Mouse (Mus musculus): ENCODE data around the gene Micu2. TPM values are rescaled to one million over a fixed set of nuclear protein-coding genes. Genes with fewer than 3 reads are reported as not detected.

Micu2 gene
- polyA plus RNA-seq, 1 experiment from 2014 or later: 82.8 TPM

DNA sequence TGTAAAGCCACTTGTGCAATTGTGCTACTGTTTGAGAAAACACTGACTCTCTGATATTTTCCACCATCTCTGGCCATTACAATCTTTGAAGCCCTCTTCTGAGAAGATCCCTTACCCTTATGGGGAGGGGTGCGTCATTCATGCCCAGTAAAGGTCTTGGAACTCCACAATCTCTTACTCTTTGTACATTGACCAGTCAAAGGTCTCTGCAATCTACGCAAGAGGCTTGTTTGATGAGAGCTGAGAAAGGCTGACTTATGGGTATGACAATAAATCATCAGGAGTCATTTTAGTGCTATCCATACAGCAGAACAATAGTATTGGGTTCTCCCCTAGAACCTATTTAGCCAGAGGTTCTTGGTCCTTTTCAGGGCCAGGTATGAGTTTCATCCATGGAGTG, 9.9 kb downstream of the Micu2 start:
- Histone ChIP-seq H3K9me3 (peaks cover 13% of the 10 kb centered on the region; the same call in 1 of the 2 replicates), H3K4me1 (peaks cover 11% of the 10 kb centered on the region), H3K36me3 (peaks cover 48% of the 10 kb centered on the region), H3K4me2 (no peak overlapping the region), H3K27me3 (replicated peaks) (no peaks in the 10 kb centered on the region), H3K9ac (no peak overlapping the region), H3K27ac (replicated peaks) (no peak overlapping the region), H3K4me3 (no peak overlapping the region)
- 88% methylated on average over 2 of the region's 2 CpGs for WGBS
- ATAC-seq (ENCODE audit: extremely low read depth, insufficient number of reproducible peaks, low FRiP score, low TSS enrichment): no peak

DNA sequence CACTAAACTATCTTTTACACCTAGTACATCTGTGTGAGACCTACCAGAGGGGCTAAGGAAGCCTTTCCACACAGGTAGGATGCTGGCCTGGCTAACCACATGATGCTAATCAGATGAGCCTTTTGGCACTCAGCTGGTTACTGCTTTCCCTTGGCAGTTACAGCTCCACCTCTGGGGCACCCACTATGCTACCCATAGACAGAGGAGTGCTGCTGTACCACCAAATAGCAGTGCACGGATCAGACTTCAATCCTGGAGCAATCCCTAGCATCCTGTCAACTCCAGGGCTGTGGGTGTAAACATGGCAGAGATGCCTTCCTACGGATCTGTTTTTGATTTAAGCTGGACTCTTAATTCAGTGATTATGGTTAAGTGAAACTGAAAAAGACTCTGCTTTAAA, 13.3 kb downstream of the Micu2 start:
- ATAC-seq (ENCODE audit: extremely low read depth, insufficient number of reproducible peaks, low FRiP score, low TSS enrichment): no peak
- Histone ChIP-seq H3K4me3 (no peak overlapping the region), H3K9ac (no peak overlapping the region), H3K27ac (replicated peaks) (no peak overlapping the region), H3K4me2 (no peak overlapping the region), H3K36me3 (peaks cover 33% of the 10 kb centered on the region), H3K27me3 (replicated peaks) (no peaks in the 10 kb centered on the region), H3K9me3 (peaks cover 7% of the 10 kb centered on the region; the same call in 1 of the 2 replicates), H3K4me1 (peaks cover 17% of the 10 kb centered on the region)
- WGBS: 67% methylated on average over 2 of the region's 2 CpGs

DNA sequence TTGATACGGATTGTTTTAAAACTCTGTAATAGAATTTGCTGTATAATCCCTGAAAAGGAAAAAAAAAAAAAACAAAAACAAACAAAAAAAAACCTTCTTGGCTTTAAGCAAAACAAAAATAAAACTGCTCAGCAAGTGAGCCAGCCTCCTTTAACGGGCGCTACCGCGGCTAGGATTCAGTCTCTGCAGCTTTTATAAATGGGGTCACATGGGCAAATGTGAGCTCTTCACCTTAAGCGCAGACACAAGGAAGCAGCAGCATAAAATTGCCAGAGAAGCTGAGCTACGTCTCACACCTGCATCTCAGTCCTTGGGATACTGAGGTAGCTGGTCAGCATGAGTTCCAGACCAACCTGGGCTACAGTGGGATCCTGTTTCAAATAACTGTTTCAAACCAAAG, 16.6 kb downstream of the Micu2 start:
- Histone ChIP-seq H3K4me2 (peak overlapping the region; percentile 34; the same call in 1 of the 2 replicates), H3K27ac (replicated peaks) (no peak overlapping the region), H3K9me3 (no peaks in the 10 kb centered on the region), H3K4me3 (no peak overlapping the region), H3K36me3 (peaks cover 5% of the 10 kb centered on the region), H3K9ac (no peak overlapping the region; the same call in 1 of the 2 replicates), H3K27me3 (replicated peaks) (no peaks in the 10 kb centered on the region), H3K4me1 (peaks cover 40% of the 10 kb centered on the region)
- no peak for ATAC-seq (ENCODE audit: extremely low read depth, insufficient number of reproducible peaks, low FRiP score, low TSS enrichment)
- 39% methylated on average over 7 of the region's 7 CpGs for WGBS

DNA sequence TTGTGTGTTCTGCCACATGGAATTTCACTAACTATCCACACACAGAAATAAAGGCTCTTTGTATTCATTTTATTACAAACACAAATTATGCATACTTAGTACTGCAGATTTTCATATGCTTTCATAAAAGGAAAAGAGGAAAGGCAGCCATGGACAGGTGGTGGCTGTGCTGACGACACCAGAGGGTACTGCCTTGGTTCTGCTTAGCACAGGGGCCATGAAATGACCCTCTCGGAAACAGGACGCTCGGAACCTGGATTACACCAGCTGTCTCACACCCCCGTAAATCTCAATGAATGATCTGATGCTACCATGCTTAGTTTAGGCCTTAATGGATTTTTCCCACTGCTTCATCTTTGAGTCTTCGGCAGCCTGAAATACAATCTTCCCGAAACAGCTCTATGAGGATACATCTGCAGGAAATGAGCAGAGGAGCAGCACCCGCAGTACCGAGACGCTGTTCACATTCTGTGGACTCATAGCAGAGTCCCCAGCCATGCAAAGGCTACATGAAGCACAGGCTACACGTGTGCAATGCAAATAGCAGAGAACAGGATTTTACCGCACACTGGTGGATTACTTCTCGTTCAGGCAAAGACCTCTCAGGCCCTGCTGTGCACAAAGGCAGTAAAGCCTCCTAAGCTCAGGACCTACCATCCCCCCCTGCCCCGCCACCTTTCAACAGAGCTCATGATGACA, 17.2 kb downstream of the Micu2 start:
- WGBS: 45% methylated on average over 14 of the region's 14 CpGs
- Histone ChIP-seq H3K4me1 (peaks cover 42% of the 10 kb centered on the region), H3K4me3 (no peak overlapping the region), H3K36me3 (no peaks in the 10 kb centered on the region), H3K27me3 (replicated peaks) (no peaks in the 10 kb centered on the region), H3K4me2 (peak overlapping the region; percentile 34), H3K27ac (replicated peaks) (no peak overlapping the region), H3K9me3 (no peaks in the 10 kb centered on the region), H3K9ac (peak overlapping the region; percentile 65)
- ATAC-seq (ENCODE audit: extremely low read depth, insufficient number of reproducible peaks, low FRiP score, low TSS enrichment): no peak

DNA sequence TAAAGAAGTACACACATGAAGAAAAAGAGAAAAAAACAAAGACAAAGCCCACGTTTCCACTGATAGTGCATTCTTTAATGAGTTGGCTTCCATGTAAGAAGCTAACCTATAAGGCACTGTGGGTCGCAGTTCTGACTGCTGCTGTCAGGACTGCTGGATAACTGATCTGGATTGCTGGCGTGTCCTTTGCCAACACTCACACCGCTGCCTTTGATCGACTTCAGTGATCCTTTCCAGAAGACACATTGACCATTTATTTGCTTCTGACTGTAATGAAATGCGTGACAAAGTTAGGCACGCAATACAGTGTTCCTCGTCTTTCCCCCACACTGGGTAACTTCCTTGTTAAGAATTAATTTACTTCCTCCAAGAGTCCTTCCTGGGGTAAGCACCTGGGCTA, 18.3 kb downstream of the Micu2 start:
- H3K9ac ChIP-seq: no peak overlapping the region
- H3K4me2 ChIP-seq: no peak overlapping the region
- no peak overlapping the region for H3K27ac ChIP-seq (replicated peaks)
- H3K36me3 ChIP-seq: no peaks in the 10 kb centered on the region
- no peak for ATAC-seq (ENCODE audit: extremely low read depth, insufficient number of reproducible peaks, low FRiP score, low TSS enrichment)
- H3K9me3 ChIP-seq: no peaks in the 10 kb centered on the region
- WGBS: 63% methylated on average over 8 of the region's 8 CpGs
- H3K4me1 ChIP-seq: peaks cover 51% of the 10 kb centered on the region
- H3K27me3 ChIP-seq (replicated peaks): no peaks in the 10 kb centered on the region
- no peak overlapping the region for H3K4me3 ChIP-seq

DNA sequence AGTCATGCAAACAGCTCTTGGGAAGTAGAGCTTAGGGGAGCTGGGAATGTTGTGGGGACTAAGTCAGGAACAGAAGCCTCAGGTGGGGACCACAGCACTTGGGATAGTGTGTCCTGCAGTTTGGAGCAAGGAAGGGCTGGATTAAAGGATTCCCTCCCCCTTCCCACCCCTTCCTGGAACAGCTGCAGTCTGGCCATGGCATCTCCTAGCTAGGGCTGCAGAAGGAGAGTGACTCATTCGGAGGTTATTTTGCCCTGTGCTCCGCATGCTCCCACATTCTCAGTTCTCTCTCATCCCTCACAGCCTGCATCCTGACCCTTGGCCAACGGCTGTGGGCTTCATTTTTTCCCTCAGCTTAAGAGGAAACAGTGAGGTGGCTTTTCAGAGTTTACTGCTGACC, 18.9 kb downstream of the Micu2 start:
- no peaks in the 10 kb centered on the region for H3K27me3 ChIP-seq (replicated peaks)
- H3K4me1 ChIP-seq: peaks cover 56% of the 10 kb centered on the region
- H3K9me3 ChIP-seq: no peaks in the 10 kb centered on the region
- H3K4me3 ChIP-seq: no peak overlapping the region
- no peak for ATAC-seq (ENCODE audit: extremely low read depth, insufficient number of reproducible peaks, low FRiP score, low TSS enrichment)
- WGBS: 30% methylated on average over 3 of the region's 3 CpGs
- peak overlapping the region; percentile 0; the same call in 1 of the 2 replicates for H3K9ac ChIP-seq
- no peak overlapping the region for H3K27ac ChIP-seq (replicated peaks)
- no peaks in the 10 kb centered on the region for H3K36me3 ChIP-seq
- H3K4me2 ChIP-seq: no peak overlapping the region

DNA sequence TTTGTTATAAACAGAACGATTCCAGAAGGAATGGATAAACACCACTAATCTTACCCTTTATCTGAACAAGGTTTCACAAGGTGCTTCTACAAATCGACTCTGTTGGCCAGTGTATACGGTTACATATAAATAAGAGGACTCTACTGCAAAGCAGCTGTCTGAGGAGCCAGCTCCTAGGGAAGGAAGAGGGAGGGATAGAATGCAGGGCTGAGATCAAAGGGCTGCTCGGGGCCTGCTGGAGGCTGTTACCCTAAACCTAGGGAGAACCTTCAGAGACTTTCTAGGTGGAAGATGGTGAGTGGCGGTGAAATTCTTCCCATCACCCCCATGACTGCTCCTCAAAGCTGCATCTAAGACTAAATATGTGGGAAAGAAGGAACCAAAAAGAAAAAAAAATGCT, 20.9 kb downstream of the Micu2 start:
- no peaks in the 10 kb centered on the region for H3K27me3 ChIP-seq (replicated peaks)
- no peak overlapping the region for H3K4me3 ChIP-seq
- ATAC-seq (ENCODE audit: extremely low read depth, insufficient number of reproducible peaks, low FRiP score, low TSS enrichment): no peak
- 44% methylated on average over 5 of the region's 5 CpGs for WGBS
- peaks cover 56% of the 10 kb centered on the region for H3K4me1 ChIP-seq
- H3K9ac ChIP-seq: no peak overlapping the region
- no peaks in the 10 kb centered on the region for H3K36me3 ChIP-seq
- H3K4me2 ChIP-seq: no peak overlapping the region
- H3K27ac ChIP-seq (replicated peaks): no peak overlapping the region
- no peaks in the 10 kb centered on the region for H3K9me3 ChIP-seq

DNA sequence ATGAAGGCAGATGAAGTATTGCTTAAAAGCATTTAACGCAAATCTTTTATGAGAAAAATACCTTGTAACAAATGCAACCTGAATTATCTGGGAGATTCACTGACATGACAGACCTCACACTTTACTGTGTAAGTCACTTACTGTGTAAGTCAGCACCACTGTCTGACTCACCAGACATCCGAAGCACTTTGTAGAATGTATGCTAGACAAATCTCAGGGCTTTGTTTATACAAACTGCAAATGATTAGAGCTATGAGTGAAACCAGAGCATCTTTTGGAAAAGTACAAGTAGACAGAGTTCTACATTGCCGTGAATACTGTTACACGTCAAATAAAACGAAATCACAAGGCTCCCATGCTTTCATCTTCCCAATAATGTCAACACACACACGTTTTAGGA, 23.4 kb downstream of the Micu2 start:
- H3K9me3 ChIP-seq: no peaks in the 10 kb centered on the region
- no peak overlapping the region for H3K27ac ChIP-seq (replicated peaks)
- ATAC-seq (ENCODE audit: extremely low read depth, insufficient number of reproducible peaks, low FRiP score, low TSS enrichment): no peak
- peaks cover 2% of the 10 kb centered on the region; the same call in 1 of the 2 replicates for H3K36me3 ChIP-seq
- peaks cover 43% of the 10 kb centered on the region for H3K4me1 ChIP-seq
- H3K4me2 ChIP-seq: no peak overlapping the region
- no peak overlapping the region for H3K9ac ChIP-seq
- no peak overlapping the region for H3K4me3 ChIP-seq
- WGBS: 40% methylated on average over 6 of the region's 6 CpGs
- H3K27me3 ChIP-seq (replicated peaks): no peaks in the 10 kb centered on the region

DNA sequence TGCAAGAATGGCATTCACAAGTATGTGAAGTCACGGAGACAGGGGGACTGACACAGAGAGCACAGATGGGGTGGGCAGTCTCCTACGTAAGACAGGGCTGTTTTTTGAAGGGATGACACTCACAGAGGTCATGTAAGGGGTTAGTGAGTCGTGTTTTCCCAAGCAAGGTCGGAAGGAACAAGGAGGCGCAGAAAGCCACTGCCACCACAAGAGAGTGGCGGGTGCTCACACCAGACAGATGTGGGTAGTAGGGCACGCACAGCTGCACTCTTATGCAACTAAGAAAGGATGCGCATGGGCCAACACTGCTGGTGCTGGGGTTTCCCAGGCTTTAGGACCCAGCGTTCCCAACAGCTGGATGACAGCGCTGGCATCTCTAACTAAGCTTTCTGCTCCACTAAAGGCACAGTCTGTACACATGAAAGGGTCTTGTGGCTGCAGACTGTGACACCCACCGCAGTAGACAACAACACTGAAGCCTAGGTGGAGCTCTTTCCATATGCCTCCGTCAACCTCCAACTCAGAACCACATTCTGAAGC, 27.0 kb downstream of the Micu2 start:
- Histone ChIP-seq H3K9me3 (no peaks in the 10 kb centered on the region), H3K27ac (replicated peaks) (no peak overlapping the region), H3K9ac (no peak overlapping the region), H3K4me3 (no peak overlapping the region), H3K4me1 (peaks cover 20% of the 10 kb centered on the region), H3K4me2 (no peak overlapping the region), H3K27me3 (replicated peaks) (no peaks in the 10 kb centered on the region), H3K36me3 (peaks cover 27% of the 10 kb centered on the region)
- WGBS: 63% methylated on average over 12 of the region's 12 CpGs
- no peak for ATAC-seq (ENCODE audit: extremely low read depth, insufficient number of reproducible peaks, low FRiP score, low TSS enrichment)

DNA sequence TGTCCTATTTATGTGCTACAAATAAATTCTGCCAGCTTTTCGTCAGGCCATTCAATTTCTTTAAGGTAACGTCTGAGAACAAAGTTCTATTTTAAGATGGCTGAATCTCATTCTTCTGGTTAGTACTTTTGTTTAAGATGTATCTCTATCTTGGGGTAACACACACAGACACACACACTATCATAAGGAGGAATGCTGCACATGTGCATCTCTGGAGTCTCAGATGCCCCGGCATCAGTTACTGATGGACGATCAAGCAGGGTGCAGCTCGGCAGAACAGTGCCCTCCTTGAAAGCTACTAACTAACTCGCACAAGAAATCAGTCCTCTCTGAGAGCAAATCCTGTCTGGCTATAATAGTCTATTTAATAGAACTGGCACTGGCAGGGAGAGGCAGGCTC, 30.2 kb downstream of the Micu2 start:
- no peak overlapping the region for H3K9ac ChIP-seq
- H3K4me2 ChIP-seq: no peak overlapping the region
- WGBS: 75% methylated on average over 6 of the region's 6 CpGs
- no peak overlapping the region for H3K4me3 ChIP-seq
- no peak for ATAC-seq (ENCODE audit: extremely low read depth, insufficient number of reproducible peaks, low FRiP score, low TSS enrichment)
- no peaks in the 10 kb centered on the region for H3K27me3 ChIP-seq (replicated peaks)
- no peaks in the 10 kb centered on the region for H3K9me3 ChIP-seq
- peaks cover 33% of the 10 kb centered on the region for H3K36me3 ChIP-seq
- H3K4me1 ChIP-seq: 0 out of 2 replicates have a peak, but pooled peaks cover 5% of the 10 kb centered on the region
- H3K27ac ChIP-seq (replicated peaks): no peak overlapping the region

DNA sequence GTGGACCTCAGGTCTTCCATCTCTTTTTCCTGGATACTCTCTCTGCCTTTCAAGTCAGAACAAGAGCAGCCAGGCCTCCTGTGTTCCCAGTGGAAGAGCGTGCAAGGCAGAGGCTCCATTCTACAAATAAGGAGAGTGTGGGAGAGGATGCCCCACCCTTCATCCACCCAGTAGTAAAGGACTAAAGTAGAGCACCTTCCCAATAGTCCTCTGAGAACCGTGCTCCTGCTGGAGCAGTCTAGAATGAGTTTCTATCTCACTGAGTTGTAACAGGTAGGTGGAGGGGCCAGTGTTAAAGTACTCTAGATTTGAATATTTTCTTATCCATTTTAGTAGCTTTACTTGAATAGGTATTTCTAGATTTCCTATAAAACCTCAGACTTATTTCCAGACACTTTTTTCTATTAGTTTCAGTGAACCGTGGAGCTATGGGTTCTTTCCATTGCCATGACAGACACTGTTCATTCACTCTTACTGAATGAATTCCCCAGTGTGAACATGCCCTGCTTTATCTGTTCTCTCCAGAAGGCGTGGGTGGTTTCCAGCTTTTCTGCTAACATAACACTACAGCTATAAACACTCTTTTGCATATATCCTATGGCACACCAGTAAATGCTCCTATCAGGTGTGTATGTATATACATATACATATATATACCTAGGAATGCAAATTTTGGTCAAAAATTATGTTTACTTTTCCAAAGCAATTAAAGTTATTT, 31.8 kb downstream of the Micu2 start:
- Histone ChIP-seq H3K9me3 (no peaks in the 10 kb centered on the region), H3K4me2 (no peak overlapping the region), H3K4me3 (no peak overlapping the region), H3K9ac (no peak overlapping the region), H3K27ac (replicated peaks) (no peak overlapping the region), H3K27me3 (replicated peaks) (no peaks in the 10 kb centered on the region), H3K36me3 (peaks cover 33% of the 10 kb centered on the region), H3K4me1 (peaks cover 8% of the 10 kb centered on the region)
- no peak for ATAC-seq (ENCODE audit: extremely low read depth, insufficient number of reproducible peaks, low FRiP score, low TSS enrichment)
- 72% methylated on average over 4 of the region's 4 CpGs for WGBS

Measured in heart, embryonic 13.5 days (tissue).